Mouse (Mus musculus) kidney, embryonic 15.5 days (tissue): ENCODE results near the gene AU021092. TPM values are rescaled to one million over a fixed set of nuclear protein-coding genes. Genes with fewer than 3 reads are reported as not detected.
A peak's percentile ranks its signal among the peaks of the same experiment; 100 is the strongest.
"Not testable (repeated sequence)": the region's sequence is repeated elsewhere in the genome, so short reads cannot be mapped to it uniquely, and the experiment has no call there.

Experiments used
- ATAC-seq: fragments of 200-750 bp; cut with Nextera tagmentation; replicated peaks from 2 replicates; pipeline ENCODE4 v1.8.0; 2017; ENCODE audit warnings: moderate TSS enrichment; ENCODE audit not compliant: low FRiP score
- H3K27ac ChIP-seq: fragments of 300-500 bp; sonication (generic); 2 replicates; pipeline ENCODE4 v1.5.1; 2015; ENCODE audit warnings: mild to moderate bottlenecking, inconsistent platforms
- H3K27me3 ChIP-seq: fragments of 300-500 bp; sonication (generic); 2 replicates; pipeline ENCODE4 v1.6.1; 2015; ENCODE audit warnings: inconsistent platforms
- H3K36me3 ChIP-seq: fragments of 300-500 bp; sonication (generic); 2 replicates; pipeline ENCODE4 v1.6.1; 2015; ENCODE audit warnings: inconsistent platforms
- H3K4me1 ChIP-seq: fragments of 300-500 bp; sonication (generic); 2 replicates; pipeline ENCODE4 v1.6.1; 2015; ENCODE audit warnings: inconsistent platforms
- H3K4me2 ChIP-seq: fragments of 300-500 bp; sonication (generic); 2 replicates; pipeline ENCODE4 v1.6.1; 2015; ENCODE audit warnings: moderate library complexity, mild to moderate bottlenecking, inconsistent platforms
- H3K4me3 ChIP-seq: fragments of 300-500 bp; sonication (generic); replicated peaks from 2 replicates; pipeline ENCODE4 v1.5.1; 2015; ENCODE audit warnings: mild to moderate bottlenecking, inconsistent platforms
- H3K9ac ChIP-seq: fragments of 300-500 bp; sonication (generic); 2 replicates; pipeline ENCODE4 v1.6.1; 2015; ENCODE audit warnings: mild to moderate bottlenecking, inconsistent platforms
- H3K9me3 ChIP-seq: fragments of 300-500 bp; sonication (generic); replicated peaks from 2 replicates; pipeline ENCODE4 v1.6.1; 2016; ENCODE audit warnings: inconsistent platforms
- WGBS: fragments of 180-500 bp; shearing (Covaris S2); methylation state at CpG from one replicate; pipeline ENCODE4 v1.1.7; 2015; ENCODE audit warnings: mixed read lengths; 5-methylcytosine and 5-hydroxymethylcytosine counted together
- polyA plus RNA-seq: library from polyadenylated mRNA; unstranded; fragments of >200 nt; fragmentation: Nextera tagmentation; extraction: Ambion mirVana; gene quantifications from 2 replicates; pipeline ENCODE4 v1.2.1, GENCODE M21; 2015

AU021092 gene
- polyA plus RNA-seq, 1 experiment from 2014 or later, result 5.8 TPM

DNA sequence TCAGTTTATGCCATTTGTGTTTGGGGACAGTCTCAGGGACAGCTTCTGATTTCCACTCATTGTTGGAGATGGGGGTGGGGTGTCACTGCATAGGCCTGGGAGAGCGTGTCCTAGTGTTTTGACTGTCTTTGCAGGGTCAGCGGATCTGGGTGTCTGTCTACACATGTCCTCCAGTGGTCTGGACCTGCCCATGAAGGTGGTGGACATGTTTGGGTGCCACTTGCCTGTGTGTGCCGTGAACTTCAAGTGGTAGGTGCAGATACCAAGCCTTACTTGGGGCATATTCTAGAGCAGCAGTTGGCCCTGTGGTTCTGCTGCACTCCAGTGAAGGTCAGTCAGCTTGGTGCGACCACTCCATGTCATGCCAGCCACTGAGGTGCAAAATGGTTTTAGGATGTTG, 20.3 kb upstream of the AU021092 start:
- Histone ChIP-seq H3K27me3 (no peaks in the 10 kb centered on the region), H3K9me3 (no peaks in the 10 kb centered on the region), H3K4me1 (no peaks in the 10 kb centered on the region), H3K9ac (no peak overlapping the region), H3K27ac (no peak overlapping the region), H3K36me3 (peaks cover 90% of the 10 kb centered on the region), H3K4me2 (no peak overlapping the region), H3K4me3 (no peak overlapping the region)
- ATAC-seq, result no peak
- 87% methylated on average over 4 of the region's 4 CpGs for WGBS

DNA sequence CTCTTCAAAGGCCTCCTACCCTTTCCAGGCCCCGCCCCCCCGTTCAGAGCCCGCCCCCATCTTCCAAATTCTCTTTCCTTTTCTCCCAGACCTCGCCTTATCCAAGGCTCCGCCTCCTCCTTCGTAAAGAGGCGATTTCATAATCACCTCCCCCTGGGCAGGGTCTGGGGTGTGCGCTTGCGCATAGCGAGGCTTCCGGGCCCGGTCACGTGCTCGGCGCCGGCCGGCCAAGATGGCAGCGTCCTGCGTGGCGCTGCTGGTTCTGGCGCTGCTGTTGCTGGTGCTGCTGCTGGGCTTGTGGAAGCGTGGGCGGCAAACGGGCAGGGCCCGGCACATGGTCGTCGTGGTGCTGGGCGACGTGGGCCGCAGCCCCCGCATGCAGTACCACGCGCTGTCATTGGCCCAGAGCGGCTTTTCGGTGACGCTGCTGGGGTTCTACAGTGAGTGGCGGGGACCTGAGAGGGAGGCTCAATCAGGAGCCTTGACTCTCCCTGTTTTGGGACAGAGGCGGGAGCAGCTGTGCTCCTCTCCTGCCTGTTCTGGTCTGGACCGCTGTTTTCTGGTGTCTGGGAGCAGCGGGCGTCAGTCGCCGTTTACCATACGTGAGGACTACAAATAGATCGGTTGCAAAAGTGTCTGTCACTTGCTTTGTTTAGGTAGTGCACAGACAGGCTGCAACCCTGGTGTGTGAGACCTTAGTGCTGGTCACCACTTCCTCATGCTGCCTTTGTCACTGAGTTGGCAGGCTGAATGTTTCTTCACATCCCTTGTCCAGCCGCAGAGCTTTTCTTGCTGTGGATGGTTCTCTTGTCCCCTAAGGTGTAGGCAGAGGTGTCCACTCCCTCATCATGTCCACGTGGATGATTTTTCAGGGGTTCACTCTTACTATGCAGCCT, 11.6 kb upstream of the AU021092 start, which contains the start of gene Alg1:
Gene Alg1 (plus strand): TSS at position 204 of the 896 bp plus-strand sequence.
- peak; percentile 97 for ATAC-seq
- peaks cover 13% of the 10 kb centered on the region for H3K4me1 ChIP-seq
- no peaks in the 10 kb centered on the region for H3K27me3 ChIP-seq
- peak within 1 kb of the TSS; percentile 23; the same call in 1 of the 2 replicates for H3K27ac ChIP-seq
- H3K9me3 ChIP-seq, result 0 out of 2 replicates have a peak, but pooled peaks cover 4% of the 10 kb centered on the region
- H3K36me3 ChIP-seq, result peaks cover 10% of the 10 kb centered on the region; the same call in 1 of the 2 replicates
- H3K9ac ChIP-seq, result peak within 1 kb of the TSS; percentile 62
- peak within 1 kb of the TSS; percentile 65 for H3K4me3 ChIP-seq
- peak within 1 kb of the TSS; percentile 86 for H3K4me2 ChIP-seq
- 2% methylated on average over 47 of the region's 47 CpGs for WGBS

DNA sequence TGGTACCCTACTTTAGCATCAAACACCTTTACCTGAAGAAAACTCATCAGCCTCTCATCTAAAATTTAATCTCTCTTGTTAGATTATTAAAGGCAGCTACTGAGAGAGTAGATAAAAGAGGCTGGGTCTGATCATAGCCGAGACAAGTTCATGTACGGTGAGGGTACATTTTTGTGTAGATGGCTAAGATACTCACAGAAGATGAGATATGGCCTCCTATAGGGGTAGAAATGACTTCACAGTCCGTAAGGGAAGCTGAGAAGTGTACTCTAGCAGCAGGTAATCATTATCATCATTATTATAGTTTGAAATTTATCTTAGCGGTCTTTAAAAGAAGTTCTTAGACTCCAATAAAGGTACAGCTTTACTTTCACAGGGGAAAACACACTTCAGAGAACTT, 10.9 kb upstream of the AU021092 start:
- H3K4me3 ChIP-seq, result peak overlapping the region; percentile 65
- 0 out of 2 replicates have a peak, but pooled peaks cover 4% of the 10 kb centered on the region for H3K36me3 ChIP-seq
- no peak overlapping the region for H3K27ac ChIP-seq
- ATAC-seq, result no peak; the same call in 1 of the 2 replicates
- H3K9ac ChIP-seq, result no peak overlapping the region
- H3K27me3 ChIP-seq, result no peaks in the 10 kb centered on the region
- peak overlapping the region; percentile 48 for H3K4me2 ChIP-seq
- peaks cover 13% of the 10 kb centered on the region for H3K4me1 ChIP-seq
- H3K9me3 ChIP-seq, result 0 out of 2 replicates have a peak, but pooled peaks cover 4% of the 10 kb centered on the region
- 72% methylated on average over 4 of the region's 4 CpGs for WGBS

DNA sequence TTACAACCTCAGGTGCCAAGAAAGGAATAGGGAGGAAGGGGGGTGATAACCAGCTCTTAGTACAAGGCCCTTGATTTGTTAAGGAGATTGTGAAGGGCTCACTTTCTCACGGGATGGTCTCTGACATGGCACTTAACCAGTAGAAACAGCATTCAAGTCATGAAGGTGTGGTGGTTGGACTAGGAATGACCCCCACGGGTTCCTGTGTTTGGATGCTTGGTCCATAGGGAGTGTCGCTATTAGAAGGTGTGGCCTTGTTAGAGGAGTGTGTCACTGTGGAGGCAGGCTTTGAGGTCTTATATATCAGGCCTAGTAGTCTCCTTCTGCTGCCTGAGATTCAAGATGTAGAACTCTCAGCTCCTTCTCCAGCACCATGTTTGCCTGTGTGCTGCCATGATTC, 6.0 kb upstream of the AU021092 start:
- not testable (repeated sequence) for ATAC-seq, H3K4me1 ChIP-seq

DNA sequence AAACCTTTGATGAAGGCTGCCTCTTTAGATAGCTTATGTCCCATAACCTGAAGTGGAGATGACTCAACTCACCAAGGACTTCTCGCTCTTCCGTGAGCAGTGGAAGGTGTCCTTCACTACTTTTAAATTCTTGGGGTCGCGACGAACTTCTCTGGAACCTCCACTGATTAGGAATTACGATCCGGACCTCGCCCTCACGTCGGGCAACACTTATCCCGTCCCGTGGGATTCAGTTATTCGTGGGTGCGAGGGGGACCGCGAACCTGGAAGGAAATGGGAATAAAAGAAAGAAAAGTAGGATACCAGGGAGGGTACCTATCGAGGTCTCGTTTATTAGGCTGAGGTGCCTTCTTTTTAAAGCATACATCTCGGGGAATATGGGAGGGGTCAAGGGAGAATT, 5.4 kb upstream of the AU021092 start:
- H3K27ac ChIP-seq, ATAC-seq, H3K36me3 ChIP-seq, H3K9me3 ChIP-seq, H3K9ac ChIP-seq, H3K27me3 ChIP-seq, H3K4me3 ChIP-seq, H3K4me1 ChIP-seq, H3K4me2 ChIP-seq: not testable (repeated sequence)
- 72% methylated on average over 19 of the region's 19 CpGs for WGBS

More for the DNA sequence above, 6.0 kb upstream of the AU021092 start:
- H3K9ac ChIP-seq, H3K27me3 ChIP-seq, H3K4me3 ChIP-seq, H3K9me3 ChIP-seq, H3K27ac ChIP-seq, H3K36me3 ChIP-seq, H3K4me2 ChIP-seq: not testable (repeated sequence)
- 53% methylated on average over 3 of the region's 3 CpGs for WGBS

DNA sequence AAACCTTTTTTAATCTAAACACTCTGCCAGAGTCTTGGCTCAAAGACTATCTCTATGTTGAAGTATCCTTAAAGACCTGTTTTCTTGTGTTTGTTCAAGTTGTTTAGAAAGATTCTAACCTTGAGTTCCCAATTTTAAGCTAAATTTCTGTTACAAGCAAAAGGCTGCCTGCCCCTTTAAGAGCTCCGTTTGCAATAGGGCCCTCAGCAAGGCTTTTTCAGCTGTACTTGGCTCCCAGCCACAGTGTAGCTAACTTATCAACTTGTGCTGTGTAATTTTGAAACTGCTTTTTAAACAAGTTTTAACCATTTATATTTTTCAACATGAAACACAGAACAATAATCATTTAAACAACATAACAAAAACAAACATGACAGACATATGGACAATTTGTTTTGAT, 4.4 kb upstream of the AU021092 start:
- not testable (repeated sequence) for ATAC-seq, H3K4me2 ChIP-seq, H3K9ac ChIP-seq

DNA sequence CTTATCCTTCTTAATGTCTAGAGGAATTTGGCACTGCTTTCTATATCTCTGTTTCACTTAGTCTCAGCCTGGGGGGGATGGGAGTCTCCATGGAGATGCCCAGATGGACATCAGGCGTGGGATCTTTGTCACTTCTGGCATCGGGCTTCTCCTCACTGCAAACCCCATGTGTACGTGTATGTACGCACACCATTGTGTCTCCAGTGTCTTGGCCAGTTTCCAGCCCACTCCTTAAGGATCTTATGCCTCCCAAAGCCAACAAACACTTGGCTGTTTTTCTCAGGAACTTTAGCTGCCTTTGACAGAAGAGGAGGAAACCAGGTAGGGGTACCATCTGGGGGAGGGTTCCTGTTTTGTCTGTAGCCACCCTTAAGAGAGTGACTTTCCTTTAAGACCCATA, 696 bp downstream of the AU021092 start:
- H3K27me3 ChIP-seq, result peaks cover 3% of the 10 kb centered on the region
- no peak overlapping the region for H3K4me2 ChIP-seq
- no peak overlapping the region for H3K9ac ChIP-seq
- no peak for ATAC-seq
- WGBS, result 62% methylated on average over 4 of the region's 4 CpGs
- H3K4me3 ChIP-seq, result no peak overlapping the region
- no peaks in the 10 kb centered on the region for H3K9me3 ChIP-seq
- H3K4me1 ChIP-seq, result 0 out of 2 replicates have a peak, but pooled peaks cover 4% of the 10 kb centered on the region
- no peaks in the 10 kb centered on the region for H3K36me3 ChIP-seq
- H3K27ac ChIP-seq, result no peak overlapping the region

More for the DNA sequence above, 4.4 kb upstream of the AU021092 start:
- not testable (repeated sequence) for H3K4me3 ChIP-seq, H3K36me3 ChIP-seq, H3K9me3 ChIP-seq, H3K4me1 ChIP-seq, H3K27ac ChIP-seq, H3K27me3 ChIP-seq
- WGBS, result 7% methylated on average over 1 of the region's 1 CpGs

DNA sequence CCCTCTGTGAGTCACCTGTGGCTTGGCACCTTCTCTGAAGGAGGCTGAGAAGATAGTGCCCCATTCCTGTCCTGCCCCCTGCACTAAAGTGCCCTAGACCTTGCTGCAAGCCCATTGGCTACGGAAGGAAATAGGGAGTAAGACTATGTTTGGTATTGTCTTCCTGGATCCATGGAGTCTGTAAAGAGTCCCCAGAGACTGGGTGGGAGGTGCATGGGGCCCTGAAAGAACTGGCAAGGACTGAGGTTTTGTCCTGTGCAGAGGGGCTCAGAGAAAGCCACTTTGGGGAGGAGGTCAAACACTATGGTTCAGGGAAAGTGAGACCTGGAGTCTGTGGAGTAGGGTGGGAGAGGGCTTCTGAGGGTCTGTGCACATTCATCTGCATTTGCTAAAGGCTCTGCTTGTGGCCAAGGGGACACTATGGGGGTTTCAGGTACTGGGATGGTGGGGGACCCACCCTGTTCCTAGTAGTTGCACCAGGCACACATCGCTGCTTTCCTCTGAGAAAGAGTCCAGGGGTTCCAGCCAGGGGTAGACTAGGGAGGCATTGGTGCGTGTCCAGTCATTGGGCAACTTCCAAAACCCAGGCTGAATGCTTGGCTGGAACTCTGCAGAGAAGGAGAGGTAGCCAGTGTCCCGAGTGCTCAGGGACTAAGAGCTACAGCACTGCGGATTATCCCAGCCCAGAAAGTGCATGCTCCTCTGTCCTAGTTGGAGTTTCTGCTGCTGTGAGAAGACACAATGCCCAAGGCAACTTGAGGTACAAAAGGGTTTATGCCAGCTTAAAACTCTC, 4.6 kb downstream of the AU021092 start:
- H3K4me3 ChIP-seq, result no peak overlapping the region
- no peaks in the 10 kb centered on the region for H3K36me3 ChIP-seq
- H3K27ac ChIP-seq, result no peak overlapping the region
- H3K4me2 ChIP-seq, result no peak overlapping the region
- peak; percentile 56; the same call in 1 of the 2 replicates for ATAC-seq
- H3K27me3 ChIP-seq, result peaks cover 3% of the 10 kb centered on the region
- 0 out of 2 replicates have a peak, but pooled peaks cover 4% of the 10 kb centered on the region for H3K4me1 ChIP-seq
- H3K9ac ChIP-seq, result no peak overlapping the region
- H3K9me3 ChIP-seq, result no peaks in the 10 kb centered on the region
- 66% methylated on average over 5 of the region's 5 CpGs for WGBS

DNA sequence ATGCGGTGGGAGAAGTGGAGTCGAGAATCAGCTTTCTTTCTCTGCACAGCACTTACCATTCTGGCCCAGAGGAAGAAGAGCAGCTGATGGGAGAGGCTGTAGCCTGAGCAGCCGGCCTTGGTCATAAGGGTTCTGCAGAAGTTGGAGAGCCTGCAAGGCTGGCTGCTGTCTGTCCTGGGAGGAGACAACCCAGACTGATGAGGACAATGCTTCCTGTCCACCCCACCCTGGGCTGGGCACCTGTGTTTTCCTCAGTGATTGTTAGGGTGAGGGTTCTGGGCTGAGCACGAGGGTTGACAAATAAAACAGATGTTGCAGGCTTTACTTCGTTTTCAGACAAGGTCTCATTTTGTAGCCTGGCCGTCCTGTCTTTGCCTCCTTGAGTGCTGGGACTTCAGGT, 5.4 kb downstream of the AU021092 start:
- no peak overlapping the region for H3K4me2 ChIP-seq
- no peak overlapping the region for H3K4me3 ChIP-seq
- peaks cover 3% of the 10 kb centered on the region for H3K27me3 ChIP-seq
- ATAC-seq, result no peak
- 0 out of 2 replicates have a peak, but pooled peaks cover 4% of the 10 kb centered on the region for H3K4me1 ChIP-seq
- H3K27ac ChIP-seq, result no peak overlapping the region
- no peaks in the 10 kb centered on the region for H3K9me3 ChIP-seq
- no peak overlapping the region for H3K9ac ChIP-seq
- 54% methylated on average over 6 of the region's 6 CpGs for WGBS
- H3K36me3 ChIP-seq, result no peaks in the 10 kb centered on the region

DNA sequence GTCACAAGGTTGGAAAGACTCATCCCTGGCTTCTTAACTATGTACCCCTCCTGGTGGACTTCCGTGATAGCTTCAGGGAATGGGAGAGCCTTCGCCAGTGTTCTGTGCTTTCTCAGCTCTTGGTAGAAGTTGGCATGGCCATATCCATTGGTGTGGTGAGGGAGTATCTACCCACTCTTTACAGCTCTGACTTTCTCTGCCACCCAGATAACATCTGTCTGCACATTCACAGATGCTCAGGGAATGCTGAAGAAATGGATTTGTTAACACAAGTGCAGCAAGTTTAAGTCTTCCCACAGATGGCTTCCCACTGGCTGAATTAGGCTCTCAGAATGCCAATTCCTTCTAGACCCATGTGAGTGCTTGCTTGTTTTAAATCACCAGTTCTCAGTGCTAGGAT, 8.0 kb downstream of the AU021092 start:
- H3K9ac ChIP-seq, result no peak overlapping the region
- WGBS, result 92% methylated on average over 2 of the region's 2 CpGs
- no peak for ATAC-seq
- no peak overlapping the region for H3K4me3 ChIP-seq
- no peaks in the 10 kb centered on the region for H3K36me3 ChIP-seq
- no peaks in the 10 kb centered on the region; the same call in 1 of the 2 replicates for H3K27me3 ChIP-seq
- H3K4me1 ChIP-seq, result 0 out of 2 replicates have a peak, but pooled peaks cover 4% of the 10 kb centered on the region
- H3K9me3 ChIP-seq, result no peaks in the 10 kb centered on the region
- no peak overlapping the region for H3K27ac ChIP-seq
- H3K4me2 ChIP-seq, result no peak overlapping the region

DNA sequence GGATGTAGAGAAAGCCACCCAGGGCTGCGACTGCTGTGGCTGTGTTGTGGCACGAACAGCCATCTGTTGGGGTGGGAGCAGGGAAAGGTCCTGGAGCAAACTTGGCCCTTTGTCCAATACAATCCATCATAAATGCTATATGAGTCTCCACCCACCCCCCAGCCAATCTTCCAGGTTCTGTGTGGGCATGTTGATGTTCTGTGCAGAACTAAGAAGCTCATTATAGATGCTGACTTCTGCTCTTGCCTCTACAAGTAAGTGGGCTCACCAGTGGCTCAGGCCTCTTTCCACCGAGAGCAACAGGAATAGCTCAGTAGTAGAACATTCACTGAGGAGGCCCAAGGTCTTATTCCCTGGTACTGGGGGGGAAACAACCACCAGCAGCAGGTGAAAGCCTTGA, 9.9 kb downstream of the AU021092 start:
- 79% methylated on average over 3 of the region's 3 CpGs for WGBS
- H3K9ac ChIP-seq, result no peak overlapping the region
- H3K4me1 ChIP-seq, result no peaks in the 10 kb centered on the region
- no peak overlapping the region for H3K4me2 ChIP-seq
- H3K36me3 ChIP-seq, result no peaks in the 10 kb centered on the region
- no peak for ATAC-seq
- H3K27ac ChIP-seq, result no peak overlapping the region
- H3K9me3 ChIP-seq, result no peaks in the 10 kb centered on the region
- H3K4me3 ChIP-seq, result no peak overlapping the region
- no peaks in the 10 kb centered on the region for H3K27me3 ChIP-seq

DNA sequence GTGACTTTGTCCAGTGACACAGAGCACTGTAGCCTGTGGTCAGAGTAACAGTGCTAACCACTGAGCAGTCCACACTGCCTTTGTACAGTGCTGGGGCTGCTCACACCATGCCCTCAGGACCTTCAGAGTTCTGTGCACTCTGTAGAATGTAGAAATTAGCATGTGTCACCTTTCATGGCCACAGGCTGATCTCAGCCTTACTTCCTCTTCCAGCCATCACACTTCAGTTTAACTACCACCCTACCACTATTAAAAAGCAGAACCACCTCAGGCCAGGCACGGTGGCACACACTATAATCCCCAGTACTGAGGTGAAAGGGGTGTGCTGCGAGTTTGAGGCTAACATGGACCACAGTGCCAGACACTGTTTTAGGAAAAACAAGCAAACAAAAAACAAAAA, 11.7 kb downstream of the AU021092 start:
- Histone ChIP-seq H3K36me3 (no peaks in the 10 kb centered on the region), H3K4me2 (no peak overlapping the region), H3K27ac (no peak overlapping the region), H3K4me1 (no peaks in the 10 kb centered on the region), H3K9ac (no peak overlapping the region), H3K4me3 (no peak overlapping the region), H3K9me3 (no peaks in the 10 kb centered on the region), H3K27me3 (no peaks in the 10 kb centered on the region)
- WGBS, result 72% methylated on average over 2 of the region's 2 CpGs
- no peak for ATAC-seq
